Mouse (Mus musculus): ENCODE measurements around the gene Agtrap.

DNA sequence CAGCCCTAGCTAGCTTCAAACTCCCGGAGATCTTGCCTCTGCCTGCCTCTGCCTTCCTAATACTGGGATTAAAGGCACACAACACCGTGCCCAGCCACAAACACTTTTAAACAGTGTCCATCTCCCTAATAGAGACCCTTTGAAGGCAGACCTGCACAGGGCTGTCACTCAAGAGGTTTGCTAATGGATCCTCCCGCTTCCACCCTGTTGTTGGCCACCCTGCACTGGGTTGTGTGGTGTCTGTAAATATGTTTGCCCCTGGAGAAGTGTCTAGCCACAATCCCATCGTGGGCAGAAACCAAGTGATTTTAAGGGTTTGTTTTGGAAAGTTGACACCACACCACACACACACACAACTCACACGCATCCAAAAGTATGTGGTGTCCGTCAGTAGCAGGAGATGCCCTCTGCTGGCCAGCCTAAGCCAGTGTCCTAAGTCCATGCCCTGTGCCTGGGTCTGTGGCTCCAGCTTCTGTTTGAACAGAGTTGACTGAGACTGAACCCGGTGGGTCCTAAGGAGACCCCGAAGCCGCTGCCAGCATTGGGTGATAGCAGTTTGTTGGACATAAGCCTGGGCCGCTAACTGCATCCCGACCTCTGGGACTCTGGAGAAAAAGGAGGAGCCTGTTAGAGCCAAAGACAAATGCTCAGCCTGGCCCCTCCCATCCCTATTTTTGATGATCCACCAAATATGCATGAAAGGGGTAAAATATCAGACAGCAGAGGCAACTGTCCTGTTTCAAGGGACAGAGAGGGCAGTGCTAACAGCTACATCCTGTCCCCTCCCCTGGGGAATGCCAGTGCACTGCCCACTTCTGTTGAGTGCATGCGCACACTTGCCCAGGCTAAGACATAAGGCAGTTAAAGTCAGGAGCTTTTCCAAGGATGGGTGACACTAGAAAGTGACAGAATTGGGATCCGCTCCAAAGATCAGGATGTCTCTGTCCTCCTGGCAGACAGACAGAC is 27.4 kb downstream of the Agtrap start:
- TF ChIP-seq CTCF (IDR thresholded peaks at IDR 0.05; ENCODE audit: borderline replicate concordance, control insufficient read depth, extremely low read depth, insufficient read depth, low read length, poor library complexity) (no peak), POLR2A (IDR thresholded peaks at IDR 0.05; ENCODE audit: control insufficient read depth, extremely low read depth, insufficient read depth, low read length, poor library complexity) (no peak)

All from thymus, adult 2 months (tissue).